ENCODE assay signal across 12 mouse cellular contexts in genomic region chr7:73881252-73882042, GRCm38 (mm10).
"Had no signal": no experiment of that assay in that cellular context is flagged by ENCODE, and none has a peak within 500 bp of the region (broad histone marks: within the 10 kb centered on the region; RNA-seq: fewer than 3 reads in every experiment).

No protein-coding gene starts in this region.

- H3K9me3 ChIP-seq: kidney, embryonic 15.5 days; limb, embryonic 12.5 days; liver, embryonic 13.5 days; lung, embryonic 15.5 days had no signal

- H3K27me3 ChIP-seq: kidney, embryonic 15.5 days; limb, embryonic 12.5 days; liver, embryonic 13.5 days; lung, embryonic 15.5 days had no signal

- H3K4me3 ChIP-seq: kidney, embryonic 15.5 days; left cerebral cortex, adult 2 months; limb, embryonic 12.5 days; liver, embryonic 13.5 days; lung, embryonic 15.5 days had no signal

- ATAC-seq: liver, postnatal 0 days had no signal

- H3K9ac ChIP-seq: kidney, embryonic 15.5 days; limb, embryonic 12.5 days; liver, embryonic 13.5 days; liver, postnatal 0 days; lung, embryonic 15.5 days had no signal

- H3K27ac ChIP-seq: kidney, embryonic 15.5 days; left cerebral cortex, adult 2 months; limb, embryonic 12.5 days; liver, embryonic 13.5 days; lung, embryonic 15.5 days had no signal

- H3K36me3 ChIP-seq: kidney, embryonic 15.5 days; limb, embryonic 12.5 days; liver, embryonic 13.5 days; lung, embryonic 15.5 days had no signal

- H3K4me1 ChIP-seq: kidney, embryonic 15.5 days; limb, embryonic 12.5 days; liver, embryonic 13.5 days; lung, embryonic 15.5 days had no signal

- H3K4me2 ChIP-seq: kidney, embryonic 15.5 days; limb, embryonic 12.5 days; liver, embryonic 13.5 days; lung, embryonic 15.5 days had no signal

- DNase-seq: kidney, adult 2 months; kidney, postnatal 14 days; liver; liver, embryonic 13.5 days; liver, postnatal 0 days; right cerebral cortex, adult 18-20 months; right cerebral cortex, postnatal 25 days; thymus, postnatal 4 days had no signal
